Mouse (Mus musculus) myocyte (in vitro differentiated cells): ENCODE results near the gene Neu1. TPM values are rescaled to one million over a fixed set of nuclear protein-coding genes. Genes with fewer than 3 reads are reported as not detected.

ENCODE experiments used
- H3K27me3 ChIP-seq: one replicate; pipeline ENCODE4 v1.6.1; 2011; ENCODE audit not compliant: control insufficient read depth, insufficient read depth, insufficient read length
- H3K36me3 ChIP-seq: one replicate; pipeline ENCODE4 v1.6.1; 2011; ENCODE audit not compliant: control insufficient read depth, insufficient read depth
- H3K4me2 ChIP-seq: one replicate; pipeline ENCODE4 v1.6.1; 2011; ENCODE audit warnings: low read depth, control low read depth
- H3K4me3 ChIP-seq: one replicate; pipeline ENCODE4 v1.5.1; 2011; ENCODE audit warnings: mild to moderate bottlenecking, control low read depth, moderate library complexity
- H3K79me2 ChIP-seq: one replicate; pipeline ENCODE4 v1.6.1; 2011; ENCODE audit not compliant: control insufficient read depth, insufficient read depth
- H3ac ChIP-seq: one replicate; pipeline ENCODE4 v1.6.1; 2011; ENCODE audit not compliant: control insufficient read depth, insufficient read length
- CEBPB ChIP-seq: IDR thresholded peaks from 2 replicates; pipeline ENCODE4 v1.6.1; 2011; ENCODE audit warnings: mild to moderate bottlenecking, moderate library complexity; ENCODE audit not compliant: poor library complexity, insufficient read depth, severe bottlenecking
- E2F4 ChIP-seq: IDR thresholded peaks from one replicate; pipeline ENCODE4 v1.6.1; 2011; ENCODE audit warnings: mild to moderate bottlenecking, control low read depth, moderate library complexity; ENCODE audit not compliant: insufficient read depth
- MAX ChIP-seq: IDR thresholded peaks from one replicate; pipeline ENCODE4 v1.6.1; 2011; ENCODE audit warnings: low read depth, mild to moderate bottlenecking, control low read depth
- MYOD1 ChIP-seq, 3 experiments: IDR thresholded peaks; one replicate each; pipeline ENCODE4 v1.6.1; 2011; ENCODE audit warnings: control low read depth in 2 of 3, low read depth in 2 of 3, mild to moderate bottlenecking in 2 of 3, moderate library complexity in 1 of 3; ENCODE audit not compliant: insufficient read length in 2 of 3, control insufficient read depth in 1 of 3
- MYOG ChIP-seq, 3 experiments: IDR thresholded peaks; one replicate each; pipeline ENCODE4 v1.6.1; 2011; ENCODE audit warnings: control low read depth in 2 of 3, low read depth in 2 of 3, mild to moderate bottlenecking in 2 of 3; ENCODE audit not compliant: insufficient read length in 2 of 3, control insufficient read depth in 1 of 3, insufficient read depth in 1 of 3
- POLR2A ChIP-seq: IDR thresholded peaks from one replicate; pipeline ENCODE4 v1.6.1; 2011; ENCODE audit warnings: low read depth, mild to moderate bottlenecking, control low read depth, moderate library complexity; ENCODE audit not compliant: insufficient read length
- POLR2AphosphoS2 ChIP-seq: IDR thresholded peaks from one replicate; pipeline ENCODE4 v1.6.1; 2011; ENCODE audit warnings: low read depth, control low read depth; ENCODE audit not compliant: insufficient read length
- REST ChIP-seq: IDR thresholded peaks from one replicate; pipeline ENCODE4 v1.6.1; 2011; ENCODE audit warnings: mild to moderate bottlenecking, control low read depth, moderate library complexity; ENCODE audit not compliant: insufficient read depth, insufficient read length
- SRF ChIP-seq: IDR thresholded peaks from one replicate; pipeline ENCODE4 v1.6.1; 2011; ENCODE audit warnings: low read depth; ENCODE audit not compliant: control insufficient read depth, insufficient read length
- TCF12 ChIP-seq: IDR thresholded peaks from one replicate; pipeline ENCODE4 v1.6.1; 2011; ENCODE audit warnings: mild to moderate bottlenecking, control low read depth; ENCODE audit not compliant: poor library complexity, insufficient read depth, severe bottlenecking
- TCF3 ChIP-seq: IDR thresholded peaks from one replicate; pipeline ENCODE4 v1.6.1; 2011; ENCODE audit warnings: low read depth, control low read depth; ENCODE audit not compliant: insufficient read length
- USF1 ChIP-seq: IDR thresholded peaks from one replicate; pipeline ENCODE4 v1.6.1; 2011; ENCODE audit warnings: low read depth, mild to moderate bottlenecking, control low read depth, moderate library complexity
- polyA plus RNA-seq: library from polyadenylated mRNA; unstranded; fragments of >200 nt; fragmentation: generic; extraction: Trizol; gene quantifications from one replicate; pipeline ENCODE4 v1.2.1, GENCODE M21; 2012; ENCODE audit warnings: missing spikeins

The Neu1 gene
- polyA plus RNA-seq, 1 experiment = 30.1 TPM

DNA sequence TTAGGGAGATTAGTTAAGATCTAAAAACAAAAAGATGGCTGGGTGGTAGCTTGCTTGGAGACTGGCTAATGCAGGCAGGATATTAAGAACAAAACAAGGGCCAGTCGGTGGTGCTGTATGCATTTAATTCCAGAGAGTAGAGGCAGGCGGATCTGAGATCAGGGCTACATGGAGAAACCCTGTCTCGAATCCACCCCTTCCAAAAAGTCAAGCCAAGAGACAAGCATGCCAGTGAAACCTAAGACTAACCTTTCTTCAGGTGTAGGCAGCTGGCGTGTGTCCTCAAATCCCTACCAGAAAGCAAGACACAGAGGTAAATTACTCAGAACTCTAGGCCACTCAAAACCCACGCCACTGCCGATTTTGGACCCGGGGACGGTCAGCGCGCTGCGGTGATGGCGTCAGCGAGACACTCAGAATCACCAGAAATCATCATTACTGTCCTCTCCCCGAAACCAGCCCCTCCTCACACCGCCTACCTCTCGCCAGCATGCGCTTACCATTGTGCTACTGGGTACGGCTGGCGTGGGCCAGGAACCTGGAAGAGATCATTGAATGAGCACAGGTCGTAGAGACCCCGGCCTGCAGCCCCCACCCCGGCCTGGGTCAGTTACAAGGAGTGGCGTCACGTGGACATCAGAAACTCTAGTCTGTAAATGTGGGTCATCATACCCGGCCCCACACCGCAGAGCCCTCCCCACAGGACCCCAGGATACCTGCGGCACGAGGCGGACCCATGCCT, 20.8 kb downstream of the Neu1 start:
- peaks cover 14% of the 10 kb centered on the region for H3K36me3 ChIP-seq
- no peak for TF ChIP-seq POLR2AphosphoS2
- no peak for TF ChIP-seq E2F4
- TF ChIP-seq TCF12 = no peak
- no peak for TF ChIP-seq MAX
- TF ChIP-seq SRF = no peak
- TF ChIP-seq MYOD1 (IDR thresholded peaks at IDR 0.05; ENCODE audit: control insufficient read depth in 1 of 3, insufficient read length in 2 of 3, low read depth in 2 of 3) = no peak
- peak; percentile 59 for TF ChIP-seq USF1

DNA sequence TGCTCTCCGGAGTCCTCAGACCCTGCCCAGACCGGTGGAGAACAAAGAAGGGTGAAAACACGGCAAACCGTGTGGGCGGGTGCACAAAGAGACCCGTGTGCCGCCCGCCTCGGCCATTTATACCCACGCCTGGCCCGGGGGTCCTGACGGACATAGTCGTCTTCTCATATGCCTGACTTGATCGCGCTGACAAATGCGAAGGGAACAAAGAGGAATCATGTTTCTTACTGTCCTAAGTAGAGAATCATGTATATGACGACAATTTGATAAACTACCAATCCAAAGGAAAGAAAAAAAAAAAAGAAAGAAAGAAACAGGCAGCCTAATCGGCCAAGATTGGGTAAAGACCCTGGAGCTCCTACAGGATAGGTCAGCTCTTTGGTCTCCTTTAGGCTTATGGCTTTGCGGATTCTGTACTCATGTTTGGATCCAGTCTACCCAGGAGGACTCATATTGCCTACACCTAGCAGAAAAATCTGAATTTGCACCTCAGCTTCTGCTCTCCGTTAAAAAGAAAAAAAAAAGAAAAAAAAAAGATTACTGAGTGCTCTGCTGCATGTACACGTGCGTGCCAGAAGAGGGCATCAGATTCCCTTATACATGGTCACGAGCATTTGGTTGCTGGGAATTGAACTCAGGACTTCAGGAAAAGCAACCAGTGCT, 21.5 kb downstream of the Neu1 start:
- Histone ChIP-seq H3K79me2 (peaks cover 18% of the 10 kb centered on the region), H3K4me2 (peak overlapping the region; percentile 58), H3ac (peak overlapping the region; percentile 48), H3K4me3 (peak overlapping the region; percentile 99), H3K36me3 (peaks cover 14% of the 10 kb centered on the region), H3K27me3 (no peaks in the 10 kb centered on the region)
- TF ChIP-seq POLR2AphosphoS2 (peak; percentile 97), E2F4 (peak; percentile 22), MAX (peak; percentile 99), POLR2A (peak; percentile 98), SRF (no peak)

More for the DNA sequence above, 20.8 kb downstream of the Neu1 start:
- H3K27me3 ChIP-seq = no peaks in the 10 kb centered on the region
- peak overlapping the region; percentile 48 for H3ac ChIP-seq
- H3K4me2 ChIP-seq = peak overlapping the region; percentile 85
- peaks cover 18% of the 10 kb centered on the region for H3K79me2 ChIP-seq
- H3K4me3 ChIP-seq = peak overlapping the region; percentile 99

- peaks cover 18% of the 10 kb centered on the region for H3K79me2 ChIP-seq
These were observed 22.2 kb downstream of the Neu1 start for GRCm38 (mm10) chr17:34953258-34953657.

DNA sequence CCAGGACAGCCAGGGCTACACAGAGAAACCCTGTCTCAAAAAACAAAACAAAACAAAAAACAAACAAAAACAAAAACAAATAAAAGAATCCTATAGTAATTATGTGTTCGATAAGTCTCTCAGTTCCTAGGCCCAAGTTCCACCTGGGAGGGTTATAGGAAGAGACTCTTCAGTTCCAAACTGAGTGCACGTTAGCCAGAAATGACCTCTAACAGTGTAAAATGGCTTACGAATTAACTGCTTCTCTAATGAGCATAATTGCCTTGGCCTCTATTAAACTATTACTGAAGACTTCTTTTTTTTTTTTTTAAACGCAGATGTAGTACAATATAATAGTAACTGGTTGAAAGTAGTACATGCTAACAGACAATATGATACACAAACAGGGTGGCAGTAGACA, 22.9 kb downstream of the Neu1 start:
- H3K27me3 ChIP-seq = no peaks in the 10 kb centered on the region
- no peak overlapping the region for H3K4me3 ChIP-seq
- no peak overlapping the region for H3K4me2 ChIP-seq
- no peak overlapping the region for H3ac ChIP-seq
- no peak for TF ChIP-seq TCF12
- TF ChIP-seq MYOD1 (IDR thresholded peaks at IDR 0.05; ENCODE audit: control insufficient read depth in 1 of 3, insufficient read length in 2 of 3, low read depth in 2 of 3) = no peak
- no peak for TF ChIP-seq CEBPB
- no peak for TF ChIP-seq POLR2A
- no peak for TF ChIP-seq MYOG (IDR thresholded peaks at IDR 0.05; ENCODE audit: control insufficient read depth in 1 of 3, insufficient read depth in 1 of 3, insufficient read length in 2 of 3, low read depth in 2 of 3)
- TF ChIP-seq E2F4 = no peak
- TF ChIP-seq TCF3 = no peak
- no peak for TF ChIP-seq SRF
- no peak for TF ChIP-seq POLR2AphosphoS2
- TF ChIP-seq MAX = no peak
- H3K36me3 ChIP-seq = peaks cover 14% of the 10 kb centered on the region
- peaks cover 18% of the 10 kb centered on the region for H3K79me2 ChIP-seq

More at GRCm38 (mm10) chr17:34953258-34953657, 22.2 kb downstream of the Neu1 start:
- TF ChIP-seq CEBPB (no peak), REST (no peak), MYOG (IDR thresholded peaks at IDR 0.05; ENCODE audit: control insufficient read depth in 1 of 3, insufficient read depth in 1 of 3, insufficient read length in 2 of 3, low read depth in 2 of 3) (no peak), MYOD1 (IDR thresholded peaks at IDR 0.05; ENCODE audit: control insufficient read depth in 1 of 3, insufficient read length in 2 of 3, low read depth in 2 of 3) (no peak), E2F4 (no peak), SRF (no peak), USF1 (no peak), POLR2AphosphoS2 (no peak), MAX (no peak), TCF12 (no peak), TCF3 (no peak), POLR2A (no peak)
- peaks cover 14% of the 10 kb centered on the region for H3K36me3 ChIP-seq
- no peaks in the 10 kb centered on the region for H3K27me3 ChIP-seq
- H3ac ChIP-seq = no peak overlapping the region
- peak overlapping the region; percentile 58 for H3K4me2 ChIP-seq
- peak overlapping the region; percentile 99 for H3K4me3 ChIP-seq

DNA sequence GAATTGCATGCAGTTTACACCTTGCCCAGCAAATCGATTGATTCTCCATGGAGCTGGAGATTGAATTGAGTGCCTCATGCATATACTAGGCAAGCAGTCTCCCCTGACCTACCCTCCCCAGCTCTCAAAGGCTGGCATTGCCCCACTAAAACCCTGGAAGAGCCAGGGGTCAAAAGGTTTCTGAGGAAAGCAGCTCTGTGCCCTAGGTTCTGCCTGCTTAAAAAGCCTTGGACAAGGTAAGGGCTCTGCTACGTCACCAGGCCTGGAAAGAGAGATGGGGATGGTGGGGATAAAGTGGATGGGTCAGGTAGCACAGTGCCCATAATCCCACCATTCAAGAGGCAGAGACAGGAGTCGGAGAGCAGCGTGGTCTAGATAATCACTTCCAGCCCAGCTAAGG, 23.8 kb downstream of the Neu1 start:
- Histone ChIP-seq H3ac (no peak overlapping the region), H3K36me3 (peaks cover 12% of the 10 kb centered on the region), H3K27me3 (no peaks in the 10 kb centered on the region), H3K4me2 (no peak overlapping the region), H3K79me2 (peaks cover 18% of the 10 kb centered on the region), H3K4me3 (no peak overlapping the region)
- TF ChIP-seq TCF12 (no peak), E2F4 (no peak), SRF (no peak)
